Mouse (Mus musculus) spleen, adult 2 months (tissue): Measurements from ENCODE around the gene Mpp1.

Source experiments
- CTCF ChIP-seq: fragments of 200-500 bp; IDR thresholded peaks from 2 replicates; pipeline ENCODE4 v1.5.1; 2011; ENCODE audit warnings: mild to moderate bottlenecking, inconsistent platforms; ENCODE audit not compliant: insufficient read depth, insufficient read length, insufficient replicate concordance; ENCODE audit errors: extremely low read depth
- POLR2A ChIP-seq: fragments of 200-500 bp; IDR thresholded peaks from 2 replicates; pipeline ENCODE4 v1.6.1; 2011; ENCODE audit warnings: low read depth, low read length, inconsistent platforms

- no peak for TF ChIP-seq CTCF
- TF ChIP-seq POLR2A, result no peak
Observed at GRCm38 (mm10) chrX:75129474-75129873, 1.3 kb downstream of the Mpp1 start.
